Mouse (Mus musculus): ENCODE measurements around the gene Dmrt1. TPM values are rescaled to one million over a fixed set of nuclear protein-coding genes. Genes with fewer than 3 reads are reported as not detected.
"Not testable (repeated sequence)": the region's sequence is repeated elsewhere in the genome, so short reads cannot be mapped to it uniquely, and the experiment has no call there.

The Dmrt1 gene
- polyA plus RNA-seq (2014; fragmentation: Nextera tagmentation; extraction: Ambion mirVana): 0.19 TPM in 1 of 2 replicates, not detected in the other

DNA sequence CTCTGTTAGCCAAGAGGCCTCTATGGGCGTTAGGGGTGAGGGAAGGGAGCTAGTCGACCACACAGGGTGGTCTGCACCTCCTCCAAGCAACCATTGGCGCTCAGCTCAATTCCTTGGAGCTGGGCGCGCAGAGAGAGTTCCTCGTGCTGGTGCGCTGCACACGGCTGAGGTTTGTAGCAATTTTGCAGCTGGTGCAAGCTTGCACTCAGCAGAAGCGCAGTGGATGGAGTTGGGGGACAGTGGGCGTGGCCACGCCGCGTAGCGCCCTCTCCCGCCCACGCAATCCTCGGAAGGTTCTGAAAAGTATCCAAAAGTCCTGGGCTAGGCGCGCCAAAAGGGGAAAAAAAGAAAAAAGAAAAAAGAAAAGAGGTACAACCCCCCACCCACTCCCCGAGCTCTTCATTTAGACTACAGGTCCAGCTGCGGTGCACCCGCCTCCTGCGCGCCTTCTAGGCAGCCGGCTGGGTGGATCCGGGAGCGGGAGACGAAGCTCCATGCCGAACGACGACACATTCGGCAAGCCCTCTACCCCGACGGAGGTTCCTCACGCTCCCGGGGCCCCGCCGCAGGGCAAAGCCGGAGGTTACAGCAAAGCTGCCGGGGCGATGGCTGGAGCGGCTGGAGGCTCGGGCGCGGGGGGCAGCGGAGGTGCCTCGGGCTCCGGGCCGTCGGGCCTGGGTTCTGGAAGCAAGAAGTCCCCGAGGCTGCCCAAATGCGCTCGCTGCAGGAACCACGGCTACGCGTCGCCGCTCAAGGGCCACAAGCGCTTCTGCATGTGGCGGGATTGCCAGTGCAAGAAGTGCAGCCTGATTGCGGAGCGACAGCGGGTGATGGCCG lies at the start of gene Dmrt1:
Dmrt1 (plus strand) TSS at position 259 of the 837 bp plus-strand sequence.
- Histone ChIP-seq H3K4me2 (peak within 1 kb of the TSS; percentile 50), H3K27ac (ENCODE audit: low read depth, low read length) (no peak within 1 kb of the TSS), H3K4me3 (ENCODE audit: low read depth, low read length) (peak within 1 kb of the TSS; percentile 32), H3K9me3 (ENCODE audit: control insufficient read depth, low read length) (no peaks in the 10 kb centered on the region), H3K36me3 (ENCODE audit: control insufficient read depth, insufficient read depth, low read length) (no peaks in the 10 kb centered on the region), H3K4me1 (replicated peaks; ENCODE audit: control insufficient read depth, insufficient read depth, low read length) (0 out of 2 replicates have a peak, but pooled peaks cover 4% of the 10 kb centered on the region), H3K27me3 (replicated peaks; ENCODE audit: control insufficient read depth, insufficient read depth, low read length) (peaks cover 71% of the 10 kb centered on the region), H3K9ac (ENCODE audit: low read depth, low read length) (no peak within 1 kb of the TSS)
- peak; percentile 46 for DNase-seq (ENCODE audit: low spot score)
- 2% methylated on average over 64 of the region's 64 CpGs for WGBS
- ATAC-seq (replicated peaks; ENCODE audit: low FRiP score): no peak

DNA sequence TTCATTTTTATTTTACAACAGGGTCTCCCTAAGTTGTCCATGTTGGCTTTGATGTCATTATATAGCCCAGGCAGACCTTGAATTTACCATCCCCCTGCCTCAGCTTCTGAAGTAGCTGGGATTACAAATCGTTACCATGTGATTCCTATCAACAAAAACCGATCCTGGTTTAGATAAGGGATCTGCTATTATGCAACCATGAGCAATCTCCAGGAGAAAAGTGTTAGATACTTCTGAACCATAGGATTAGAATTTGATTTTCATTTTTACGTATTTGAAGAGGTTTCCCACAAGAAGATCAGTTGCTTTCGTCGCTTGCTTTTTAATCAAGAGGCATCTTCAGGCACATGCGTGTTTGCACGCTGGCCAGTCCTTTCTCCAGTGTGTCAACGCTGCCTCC lies 44.7 kb upstream of the Dmrt1 start:
- ATAC-seq (replicated peaks; ENCODE audit: low FRiP score) (no peak), DNase-seq (ENCODE audit: low spot score) (no peak)
- H3K4me3 ChIP-seq (ENCODE audit: low read depth, low read length): no peak overlapping the region
- H3K4me2 ChIP-seq: no peak overlapping the region
- H3K9me3 ChIP-seq (ENCODE audit: control insufficient read depth, low read length): no peaks in the 10 kb centered on the region; the same call in 1 of the 2 replicates
- WGBS: 84% methylated on average over 8 of the region's 8 CpGs
- H3K27ac ChIP-seq (ENCODE audit: low read depth, low read length): no peak overlapping the region
- no peak overlapping the region for H3K9ac ChIP-seq (ENCODE audit: low read depth, low read length)
- no peaks in the 10 kb centered on the region for H3K36me3 ChIP-seq (ENCODE audit: control insufficient read depth, insufficient read depth, low read length)
- no peaks in the 10 kb centered on the region for H3K4me1 ChIP-seq (replicated peaks; ENCODE audit: control insufficient read depth, insufficient read depth, low read length)
- H3K27me3 ChIP-seq (replicated peaks; ENCODE audit: control insufficient read depth, insufficient read depth, low read length): no peaks in the 10 kb centered on the region

DNA sequence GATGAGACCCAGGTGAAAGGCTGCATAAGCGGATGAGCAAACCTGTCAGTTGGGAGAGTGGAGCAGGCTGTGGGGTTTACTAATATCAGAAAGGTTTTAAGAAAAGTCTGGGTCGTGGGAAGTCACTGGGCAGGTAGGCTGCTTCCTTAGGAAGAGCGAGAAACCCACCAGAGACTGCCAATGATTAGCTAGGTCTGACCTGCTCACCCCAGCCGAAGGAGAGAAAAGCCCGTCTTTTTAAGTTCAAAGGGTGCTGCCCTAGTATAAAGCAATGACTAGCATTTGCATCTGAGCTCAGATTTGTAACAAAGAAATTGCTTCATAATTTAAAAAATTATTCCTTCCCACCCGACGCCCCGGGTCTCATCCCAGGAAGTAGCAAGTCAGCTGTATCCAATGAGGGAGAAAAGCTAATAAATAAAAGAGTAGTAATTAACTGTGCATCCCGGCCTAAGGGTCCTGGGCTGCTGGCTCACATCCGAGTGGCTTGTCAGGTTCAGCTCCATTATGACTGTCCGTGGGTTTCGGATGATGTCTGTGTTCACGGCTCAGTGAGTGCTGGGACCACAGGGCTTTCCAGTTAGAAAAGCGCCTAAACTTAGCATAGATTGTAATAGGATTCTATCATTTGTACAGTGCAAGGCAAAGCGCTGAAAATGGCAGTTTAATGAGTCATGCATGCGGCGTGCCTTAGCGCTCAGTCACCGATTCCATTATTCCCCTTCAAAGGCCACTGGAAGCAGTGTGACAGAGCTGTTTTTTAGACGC lies 43.7 kb upstream of the Dmrt1 start:
- Histone ChIP-seq H3K4me1 (replicated peaks; ENCODE audit: control insufficient read depth, insufficient read depth, low read length) (no peaks in the 10 kb centered on the region), H3K27me3 (replicated peaks; ENCODE audit: control insufficient read depth, insufficient read depth, low read length) (no peaks in the 10 kb centered on the region), H3K36me3 (ENCODE audit: control insufficient read depth, insufficient read depth, low read length) (no peaks in the 10 kb centered on the region), H3K27ac (ENCODE audit: low read depth, low read length) (no peak overlapping the region), H3K9ac (ENCODE audit: low read depth, low read length) (no peak overlapping the region), H3K4me3 (ENCODE audit: low read depth, low read length) (no peak overlapping the region), H3K9me3 (ENCODE audit: control insufficient read depth, low read length) (no peaks in the 10 kb centered on the region; the same call in 1 of the 2 replicates), H3K4me2 (no peak overlapping the region)
- 81% methylated on average over 20 of the region's 20 CpGs for WGBS
- DNase-seq (ENCODE audit: low spot score) (no peak), ATAC-seq (replicated peaks; ENCODE audit: low FRiP score) (no peak)

DNA sequence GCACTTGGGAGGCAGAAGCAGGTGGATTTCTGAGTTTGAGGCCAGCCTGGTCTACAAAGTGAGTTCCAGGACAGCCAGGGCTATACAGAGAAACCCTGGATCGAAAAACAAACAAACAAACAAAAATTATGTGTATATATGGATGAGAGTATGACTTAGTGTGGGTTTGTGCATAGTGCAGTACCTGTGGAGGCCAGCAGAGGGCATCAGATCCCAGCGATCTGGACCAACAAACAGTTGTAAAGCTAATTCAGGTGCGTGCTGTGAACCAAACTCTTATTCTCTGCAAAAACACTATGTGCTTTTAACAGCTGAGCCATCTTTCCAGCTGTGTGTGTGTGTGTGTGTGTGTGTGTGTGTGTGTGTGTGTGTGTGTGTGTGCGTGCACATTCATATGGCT lies 29.6 kb upstream of the Dmrt1 start:
- H3K4me1 ChIP-seq (replicated peaks; ENCODE audit: control insufficient read depth, insufficient read depth, low read length); ATAC-seq (replicated peaks; ENCODE audit: low FRiP score); H3K9ac ChIP-seq (ENCODE audit: low read depth, low read length); H3K9me3 ChIP-seq (ENCODE audit: control insufficient read depth, low read length); DNase-seq (ENCODE audit: low spot score); H3K4me2 ChIP-seq; H3K27ac ChIP-seq (ENCODE audit: low read depth, low read length); H3K4me3 ChIP-seq (ENCODE audit: low read depth, low read length); H3K36me3 ChIP-seq (ENCODE audit: control insufficient read depth, insufficient read depth, low read length); H3K27me3 ChIP-seq (replicated peaks; ENCODE audit: control insufficient read depth, insufficient read depth, low read length): not testable (repeated sequence)
- 62% methylated on average over 4 of the region's 4 CpGs for WGBS

DNA sequence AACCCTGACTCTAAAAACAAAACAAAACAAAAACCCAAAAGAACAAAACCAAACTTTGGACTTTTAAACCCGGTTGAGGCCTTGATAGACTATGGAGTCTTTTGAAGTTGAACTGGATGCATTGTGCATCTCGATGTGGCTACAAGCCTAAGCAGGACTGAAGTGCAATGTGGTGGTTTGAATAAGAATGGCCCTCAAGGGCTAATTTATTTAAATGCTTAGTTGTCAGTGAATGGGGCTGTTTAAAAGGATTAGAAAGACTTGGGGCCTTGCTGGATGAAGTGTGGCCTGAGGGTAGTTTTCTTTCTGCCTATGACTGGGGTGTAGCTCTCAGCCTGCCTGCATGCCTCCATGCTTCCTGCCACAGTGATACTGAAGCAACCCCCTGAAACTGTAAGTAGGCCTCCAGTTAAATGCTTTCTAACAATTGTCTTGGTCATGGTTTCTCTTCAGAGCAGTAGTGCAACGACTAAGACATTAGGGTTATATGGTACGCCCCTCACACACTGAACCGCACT lies 26.2 kb upstream of the Dmrt1 start:
- Histone ChIP-seq H3K4me2 (no peak overlapping the region), H3K9me3 (ENCODE audit: control insufficient read depth, low read length) (no peaks in the 10 kb centered on the region), H3K27ac (ENCODE audit: low read depth, low read length) (no peak overlapping the region), H3K36me3 (ENCODE audit: control insufficient read depth, insufficient read depth, low read length) (no peaks in the 10 kb centered on the region), H3K4me1 (replicated peaks; ENCODE audit: control insufficient read depth, insufficient read depth, low read length) (no peaks in the 10 kb centered on the region), H3K27me3 (replicated peaks; ENCODE audit: control insufficient read depth, insufficient read depth, low read length) (no peaks in the 10 kb centered on the region), H3K9ac (ENCODE audit: low read depth, low read length) (no peak overlapping the region), H3K4me3 (ENCODE audit: low read depth, low read length) (no peak overlapping the region)
- 83% methylated on average over 5 of the region's 5 CpGs for WGBS
- ATAC-seq (replicated peaks; ENCODE audit: low FRiP score): no peak
- no peak for DNase-seq (ENCODE audit: low spot score)

DNA sequence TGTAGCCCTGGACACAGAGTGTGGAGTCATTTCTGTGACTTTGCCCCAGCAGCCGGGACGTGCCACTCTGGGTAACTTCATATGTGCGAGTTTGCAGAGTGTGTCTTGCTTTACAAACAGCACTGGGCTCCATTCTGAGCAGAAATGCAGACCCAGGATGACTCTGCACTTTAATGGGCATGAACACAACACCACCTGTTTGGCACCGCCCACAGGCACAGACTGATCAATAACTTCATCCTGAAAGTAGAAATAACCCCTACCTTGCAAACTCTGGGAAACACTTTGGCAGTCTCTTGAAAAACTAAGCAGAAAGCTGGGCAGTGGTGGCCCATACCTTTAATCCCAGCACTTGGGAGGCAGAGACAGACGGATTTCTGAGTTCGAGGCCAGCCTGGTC lies 24.6 kb upstream of the Dmrt1 start:
- no peak for DNase-seq (ENCODE audit: low spot score)
- Histone ChIP-seq H3K36me3 (ENCODE audit: control insufficient read depth, insufficient read depth, low read length) (no peaks in the 10 kb centered on the region), H3K9ac (ENCODE audit: low read depth, low read length) (no peak overlapping the region), H3K27ac (ENCODE audit: low read depth, low read length) (no peak overlapping the region), H3K4me3 (ENCODE audit: low read depth, low read length) (no peak overlapping the region), H3K4me1 (replicated peaks; ENCODE audit: control insufficient read depth, insufficient read depth, low read length) (no peaks in the 10 kb centered on the region), H3K4me2 (no peak overlapping the region), H3K9me3 (ENCODE audit: control insufficient read depth, low read length) (no peaks in the 10 kb centered on the region), H3K27me3 (replicated peaks; ENCODE audit: control insufficient read depth, insufficient read depth, low read length) (peaks cover 2% of the 10 kb centered on the region)
- ATAC-seq (replicated peaks; ENCODE audit: low FRiP score): no peak
- WGBS: 77% methylated on average over 6 of the region's 6 CpGs

DNA sequence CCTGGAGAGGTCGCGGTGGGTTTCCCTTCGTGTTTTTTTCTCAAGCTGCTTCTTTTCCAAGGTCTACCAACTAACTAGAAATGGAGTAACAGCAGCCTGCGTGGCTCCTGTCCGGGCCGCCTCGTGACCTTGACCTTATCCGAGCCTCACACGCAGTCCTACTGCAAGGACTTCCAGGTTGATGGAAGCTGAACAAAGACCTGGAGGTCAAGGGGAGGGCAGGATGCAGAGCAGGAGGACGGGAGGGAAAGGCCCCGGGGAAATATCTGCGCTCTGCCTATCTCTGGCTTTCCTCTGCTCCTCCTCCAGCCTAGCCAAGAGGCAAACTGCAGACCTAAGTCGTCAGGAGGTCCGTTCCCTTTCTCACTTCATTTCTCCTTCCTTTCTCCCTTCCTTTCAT lies 18.9 kb upstream of the Dmrt1 start:
- H3K36me3 ChIP-seq (ENCODE audit: control insufficient read depth, insufficient read depth, low read length): no peaks in the 10 kb centered on the region
- no peaks in the 10 kb centered on the region for H3K9me3 ChIP-seq (ENCODE audit: control insufficient read depth, low read length)
- ATAC-seq (replicated peaks; ENCODE audit: low FRiP score) (no peak), DNase-seq (ENCODE audit: low spot score) (no peak)
- no peak overlapping the region for H3K9ac ChIP-seq (ENCODE audit: low read depth, low read length)
- H3K27me3 ChIP-seq (replicated peaks; ENCODE audit: control insufficient read depth, insufficient read depth, low read length): peaks cover 23% of the 10 kb centered on the region
- no peak overlapping the region for H3K4me3 ChIP-seq (ENCODE audit: low read depth, low read length)
- no peaks in the 10 kb centered on the region for H3K4me1 ChIP-seq (replicated peaks; ENCODE audit: control insufficient read depth, insufficient read depth, low read length)
- WGBS: 17% methylated on average over 14 of the region's 14 CpGs
- H3K4me2 ChIP-seq: peak overlapping the region; percentile 17; the same call in 1 of the 2 replicates
- H3K27ac ChIP-seq (ENCODE audit: low read depth, low read length): no peak overlapping the region

DNA sequence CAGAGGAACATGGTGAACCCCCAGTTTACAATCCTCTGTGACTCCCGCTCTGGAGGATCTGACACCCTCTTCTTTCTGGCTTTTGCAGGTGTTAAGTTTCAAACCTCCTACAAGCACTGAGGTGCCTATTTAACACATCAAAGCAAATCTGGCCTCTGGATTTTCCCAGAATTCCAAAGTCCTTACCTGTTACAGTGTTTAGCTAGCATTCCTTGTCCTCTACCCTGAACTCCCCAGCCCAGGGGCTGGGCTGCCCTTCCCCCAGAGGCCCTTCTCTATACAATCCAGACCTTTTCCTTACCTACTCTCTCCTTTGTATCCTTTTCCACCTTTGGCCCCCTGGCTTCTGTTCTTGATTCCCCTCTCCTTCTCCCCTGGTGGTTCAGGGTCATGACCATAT lies 18.1 kb upstream of the Dmrt1 start:
- DNase-seq (ENCODE audit: low spot score): no peak
- no peak overlapping the region for H3K4me2 ChIP-seq
- WGBS: 14% methylated on average over 1 of the region's 1 CpGs

More for the DNA sequence above, 18.1 kb upstream of the Dmrt1 start:
- no peak overlapping the region for H3K4me3 ChIP-seq (ENCODE audit: low read depth, low read length)
- no peaks in the 10 kb centered on the region for H3K36me3 ChIP-seq (ENCODE audit: control insufficient read depth, insufficient read depth, low read length)
- no peaks in the 10 kb centered on the region for H3K4me1 ChIP-seq (replicated peaks; ENCODE audit: control insufficient read depth, insufficient read depth, low read length)
- peaks cover 23% of the 10 kb centered on the region for H3K27me3 ChIP-seq (replicated peaks; ENCODE audit: control insufficient read depth, insufficient read depth, low read length)
- no peak overlapping the region for H3K27ac ChIP-seq (ENCODE audit: low read depth, low read length)
- H3K9me3 ChIP-seq (ENCODE audit: control insufficient read depth, low read length): no peaks in the 10 kb centered on the region
- ATAC-seq (replicated peaks; ENCODE audit: low FRiP score): no peak
- no peak overlapping the region for H3K9ac ChIP-seq (ENCODE audit: low read depth, low read length)
